Mouse (Mus musculus) myocyte (in vitro differentiated cells): ENCODE measurements around the gene Wdpcp. TPM values are rescaled to one million over a fixed set of nuclear protein-coding genes. Genes with fewer than 3 reads are reported as not detected.

Experiments used
- H3K27me3 ChIP-seq: one replicate; pipeline ENCODE4 v1.6.1; 2011; ENCODE audit not compliant: control insufficient read depth, insufficient read depth, insufficient read length
- H3K36me3 ChIP-seq: one replicate; pipeline ENCODE4 v1.6.1; 2011; ENCODE audit not compliant: control insufficient read depth, insufficient read depth
- H3K4me2 ChIP-seq: one replicate; pipeline ENCODE4 v1.6.1; 2011; ENCODE audit warnings: low read depth, control low read depth
- H3K4me3 ChIP-seq: one replicate; pipeline ENCODE4 v1.5.1; 2011; ENCODE audit warnings: mild to moderate bottlenecking, control low read depth, moderate library complexity
- H3K79me2 ChIP-seq: one replicate; pipeline ENCODE4 v1.6.1; 2011; ENCODE audit not compliant: control insufficient read depth, insufficient read depth
- H3ac ChIP-seq: one replicate; pipeline ENCODE4 v1.6.1; 2011; ENCODE audit not compliant: control insufficient read depth, insufficient read length
- CEBPB ChIP-seq: IDR thresholded peaks from 2 replicates; pipeline ENCODE4 v1.6.1; 2011; ENCODE audit warnings: mild to moderate bottlenecking, moderate library complexity; ENCODE audit not compliant: poor library complexity, insufficient read depth, severe bottlenecking
- E2F4 ChIP-seq: IDR thresholded peaks from one replicate; pipeline ENCODE4 v1.6.1; 2011; ENCODE audit warnings: mild to moderate bottlenecking, control low read depth, moderate library complexity; ENCODE audit not compliant: insufficient read depth
- MAX ChIP-seq: IDR thresholded peaks from one replicate; pipeline ENCODE4 v1.6.1; 2011; ENCODE audit warnings: low read depth, mild to moderate bottlenecking, control low read depth
- MYOD1 ChIP-seq, 3 experiments: IDR thresholded peaks; one replicate each; pipeline ENCODE4 v1.6.1; 2011; ENCODE audit warnings: control low read depth in 2 of 3, low read depth in 2 of 3, mild to moderate bottlenecking in 2 of 3, moderate library complexity in 1 of 3; ENCODE audit not compliant: insufficient read length in 2 of 3, control insufficient read depth in 1 of 3
- MYOG ChIP-seq, 3 experiments: IDR thresholded peaks; one replicate each; pipeline ENCODE4 v1.6.1; 2011; ENCODE audit warnings: control low read depth in 2 of 3, low read depth in 2 of 3, mild to moderate bottlenecking in 2 of 3; ENCODE audit not compliant: insufficient read length in 2 of 3, control insufficient read depth in 1 of 3, insufficient read depth in 1 of 3
- POLR2A ChIP-seq: IDR thresholded peaks from one replicate; pipeline ENCODE4 v1.6.1; 2011; ENCODE audit warnings: low read depth, mild to moderate bottlenecking, control low read depth, moderate library complexity; ENCODE audit not compliant: insufficient read length
- POLR2AphosphoS2 ChIP-seq: IDR thresholded peaks from one replicate; pipeline ENCODE4 v1.6.1; 2011; ENCODE audit warnings: low read depth, control low read depth; ENCODE audit not compliant: insufficient read length
- REST ChIP-seq: IDR thresholded peaks from one replicate; pipeline ENCODE4 v1.6.1; 2011; ENCODE audit warnings: mild to moderate bottlenecking, control low read depth, moderate library complexity; ENCODE audit not compliant: insufficient read depth, insufficient read length
- SRF ChIP-seq: IDR thresholded peaks from one replicate; pipeline ENCODE4 v1.6.1; 2011; ENCODE audit warnings: low read depth; ENCODE audit not compliant: control insufficient read depth, insufficient read length
- TCF12 ChIP-seq: IDR thresholded peaks from one replicate; pipeline ENCODE4 v1.6.1; 2011; ENCODE audit warnings: mild to moderate bottlenecking, control low read depth; ENCODE audit not compliant: poor library complexity, insufficient read depth, severe bottlenecking
- TCF3 ChIP-seq: IDR thresholded peaks from one replicate; pipeline ENCODE4 v1.6.1; 2011; ENCODE audit warnings: low read depth, control low read depth; ENCODE audit not compliant: insufficient read length
- USF1 ChIP-seq: IDR thresholded peaks from one replicate; pipeline ENCODE4 v1.6.1; 2011; ENCODE audit warnings: low read depth, mild to moderate bottlenecking, control low read depth, moderate library complexity
- polyA plus RNA-seq: library from polyadenylated mRNA; unstranded; fragments of >200 nt; fragmentation: generic; extraction: Trizol; gene quantifications from one replicate; pipeline ENCODE4 v1.2.1, GENCODE M21; 2012; ENCODE audit warnings: missing spikeins

The Wdpcp gene
- polyA plus RNA-seq, 1 experiment, result 5.2 TPM

DNA sequence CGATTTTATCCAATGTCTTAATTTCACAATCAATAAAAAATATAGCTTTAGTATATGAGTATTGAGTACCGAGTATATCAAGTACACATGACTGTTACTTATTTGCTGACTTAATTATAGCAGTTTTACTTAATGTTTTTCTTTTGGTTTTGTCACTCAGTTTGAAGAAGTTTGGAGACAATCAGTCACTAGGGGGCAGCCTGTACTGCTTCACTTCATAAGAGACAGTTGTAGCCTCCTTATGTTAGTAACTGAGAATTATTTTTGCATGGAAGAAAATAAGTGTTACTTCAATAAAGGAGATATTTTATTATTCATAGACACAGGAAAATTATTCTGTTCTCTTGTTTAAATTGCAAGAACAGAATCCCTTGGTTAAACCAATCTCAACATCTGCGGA is 87.0 kb downstream of the Wdpcp start:
- Histone ChIP-seq H3K4me3 (no peak overlapping the region), H3K4me2 (no peak overlapping the region), H3K36me3 (no peaks in the 10 kb centered on the region), H3K27me3 (no peaks in the 10 kb centered on the region), H3K79me2 (no peaks in the 10 kb centered on the region), H3ac (no peak overlapping the region)
- TF ChIP-seq MYOD1 (IDR thresholded peaks at IDR 0.05; ENCODE audit: control insufficient read depth in 1 of 3, insufficient read length in 2 of 3, low read depth in 2 of 3) (no peak), TCF3 (no peak), USF1 (no peak), MYOG (IDR thresholded peaks at IDR 0.05; ENCODE audit: control insufficient read depth in 1 of 3, insufficient read depth in 1 of 3, insufficient read length in 2 of 3, low read depth in 2 of 3) (no peak), E2F4 (no peak), POLR2A (no peak), MAX (no peak), SRF (no peak), POLR2AphosphoS2 (no peak), TCF12 (no peak), REST (no peak), CEBPB (no peak)

GRCm38 (mm10) chr11:21677034-21677433 is 105.0 kb downstream of the Wdpcp start:
- Histone ChIP-seq H3ac (no peak overlapping the region), H3K4me3 (no peak overlapping the region), H3K36me3 (no peaks in the 10 kb centered on the region), H3K4me2 (no peak overlapping the region), H3K27me3 (no peaks in the 10 kb centered on the region), H3K79me2 (no peaks in the 10 kb centered on the region)
- TF ChIP-seq TCF12, result no peak
- TF ChIP-seq POLR2AphosphoS2, result no peak
- TF ChIP-seq MAX, result no peak
- TF ChIP-seq CEBPB, result no peak
- TF ChIP-seq MYOG (IDR thresholded peaks at IDR 0.05; ENCODE audit: control insufficient read depth in 1 of 3, insufficient read depth in 1 of 3, insufficient read length in 2 of 3, low read depth in 2 of 3), result no peak
- TF ChIP-seq USF1, result no peak
- TF ChIP-seq SRF, result no peak
- no peak for TF ChIP-seq REST
- no peak for TF ChIP-seq TCF3
- no peak for TF ChIP-seq MYOD1 (IDR thresholded peaks at IDR 0.05; ENCODE audit: control insufficient read depth in 1 of 3, insufficient read length in 2 of 3, low read depth in 2 of 3)
- no peak for TF ChIP-seq E2F4
- no peak for TF ChIP-seq POLR2A

- Histone ChIP-seq H3K4me2 (no peak overlapping the region), H3ac (no peak overlapping the region), H3K27me3 (no peaks in the 10 kb centered on the region), H3K79me2 (no peaks in the 10 kb centered on the region), H3K36me3 (no peaks in the 10 kb centered on the region), H3K4me3 (no peak overlapping the region)
- TF ChIP-seq REST (no peak), SRF (no peak), POLR2AphosphoS2 (no peak), E2F4 (no peak), POLR2A (no peak), MYOG (IDR thresholded peaks at IDR 0.05; ENCODE audit: control insufficient read depth in 1 of 3, insufficient read depth in 1 of 3, insufficient read length in 2 of 3, low read depth in 2 of 3) (no peak), CEBPB (no peak), MAX (no peak), MYOD1 (IDR thresholded peaks at IDR 0.05; ENCODE audit: control insufficient read depth in 1 of 3, insufficient read length in 2 of 3, low read depth in 2 of 3) (no peak), USF1 (no peak), TCF12 (no peak), TCF3 (no peak)
Observed at GRCm38 (mm10) chr11:21688441-21688840, 116.4 kb downstream of the Wdpcp start.

- Histone ChIP-seq H3K36me3 (no peaks in the 10 kb centered on the region), H3K4me2 (no peak overlapping the region), H3K79me2 (no peaks in the 10 kb centered on the region), H3K27me3 (no peaks in the 10 kb centered on the region), H3K4me3 (no peak overlapping the region), H3ac (no peak overlapping the region)
- TF ChIP-seq POLR2AphosphoS2 (no peak), SRF (no peak), USF1 (no peak), TCF3 (no peak), TCF12 (no peak), POLR2A (no peak), CEBPB (no peak), MYOG (IDR thresholded peaks at IDR 0.05; ENCODE audit: control insufficient read depth in 1 of 3, insufficient read depth in 1 of 3, insufficient read length in 2 of 3, low read depth in 2 of 3) (no peak), MYOD1 (IDR thresholded peaks at IDR 0.05; ENCODE audit: control insufficient read depth in 1 of 3, insufficient read length in 2 of 3, low read depth in 2 of 3) (no peak), REST (no peak), E2F4 (no peak), MAX (no peak)
Observed at GRCm38 (mm10) chr11:21690730-21691129, 118.7 kb downstream of the Wdpcp start.
